Mouse (Mus musculus) mesoderm, embryonic 11.5 days (tissue): ENCODE results near the gene Bcr.
"Not testable (repeated sequence)": the region's sequence is repeated elsewhere in the genome, so short reads cannot be mapped to it uniquely, and the experiment has no call there.

Source experiments
- DNase-seq: peaks from one replicate; pipeline ENCODE4 v3.0.0-alpha.2; 2012; ENCODE audit warnings: low read depth, low spot score

Gene Bcr

GRCm38 (mm10) chr10:75060217-75060842, at the start of gene Bcr:
Gene Bcr, plus strand, starts transcription at chr10:75060592.
- peak; percentile 80 for DNase-seq

- no peak for DNase-seq
These were observed 49.7 kb upstream of the Bcr start for GRCm38 (mm10) chr10:75010704-75011103.

GRCm38 (mm10) chr10:75015465-75015864, 44.9 kb upstream of the Bcr start:
- DNase-seq = no peak

- DNase-seq = no peak
These were observed 43.9 kb upstream of the Bcr start for GRCm38 (mm10) chr10:75016481-75016880.

GRCm38 (mm10) chr10:75020271-75020670, 40.1 kb upstream of the Bcr start:
- DNase-seq = no peak

GRCm38 (mm10) chr10:75021138-75021537, 39.3 kb upstream of the Bcr start:
- peak; percentile 77 for DNase-seq

- no peak for DNase-seq
These were observed 33.9 kb upstream of the Bcr start for GRCm38 (mm10) chr10:75026491-75026890.

GRCm38 (mm10) chr10:75028743-75029142, 31.6 kb upstream of the Bcr start:
- DNase-seq = no peak

- DNase-seq = no peak
These were observed 30.7 kb upstream of the Bcr start for GRCm38 (mm10) chr10:75029677-75030076.

GRCm38 (mm10) chr10:75030234-75030633, 30.2 kb upstream of the Bcr start:
- no peak for DNase-seq

GRCm38 (mm10) chr10:75031345-75032114, 28.9 kb upstream of the Bcr start:
- DNase-seq = no peak

GRCm38 (mm10) chr10:75032395-75032794, 28.0 kb upstream of the Bcr start, which contains the start of gene Rsph14:
Gene Rsph14, minus strand, starts transcription at chr10:75032586.
- DNase-seq = peak; percentile 76

GRCm38 (mm10) chr10:75036883-75037379, 23.5 kb upstream of the Bcr start, which contains the start of gene Rab36:
Gene Rab36, plus strand, starts transcription at chr10:75037058.
- peak; percentile 99 for DNase-seq

- not testable (repeated sequence) for DNase-seq
These were observed 18.3 kb upstream of the Bcr start for GRCm38 (mm10) chr10:75042060-75042459.

GRCm38 (mm10) chr10:75044459-75044858, 15.9 kb upstream of the Bcr start:
- no peak for DNase-seq

- no peak for DNase-seq
These were observed 14.6 kb upstream of the Bcr start for GRCm38 (mm10) chr10:75045831-75046230.

GRCm38 (mm10) chr10:75048711-75049110, 11.7 kb upstream of the Bcr start:
- DNase-seq = no peak

GRCm38 (mm10) chr10:75051364-75052074, 8.9 kb upstream of the Bcr start:
- no peak for DNase-seq

GRCm38 (mm10) chr10:75052902-75053301, 7.5 kb upstream of the Bcr start:
- no peak for DNase-seq

- DNase-seq = no peak
These were observed 6.7 kb upstream of the Bcr start for GRCm38 (mm10) chr10:75053655-75054054.

GRCm38 (mm10) chr10:75054125-75054524, 6.3 kb upstream of the Bcr start:
- no peak for DNase-seq

GRCm38 (mm10) chr10:75055672-75056071, 4.7 kb upstream of the Bcr start:
- DNase-seq = no peak
